Mouse (Mus musculus): Measurements from ENCODE around the gene Rasgrp2. TPM values are rescaled to one million over a fixed set of nuclear protein-coding genes. Genes with fewer than 3 reads are reported as not detected.

Rasgrp2 gene
- polyA plus RNA-seq, 1 experiment, result 70.0 TPM

Other genes starting within 250 kb of the Rasgrp2 start
- 0.14 TPM in 1 of 2 replicates, not detected in the other for gene Majin, start 215.0 kb upstream of the Rasgrp2 start, polyA plus RNA-seq (2012; rRNA removed)
- not detected in 2 replicates for gene Gpha2, start 173.0 kb upstream of the Rasgrp2 start, polyA plus RNA-seq (2012; rRNA removed)
- 137 and 141 TPM in 2 replicates for gene Ppp2r5b, start 163.5 kb upstream of the Rasgrp2 start, polyA plus RNA-seq (2012; rRNA removed)
- gene Atg2a, start 157.7 kb upstream of the Rasgrp2 start, polyA plus RNA-seq (2012; rRNA removed), result 29.3 and 31.2 TPM in 2 replicates
- 48.4 and 49.3 TPM in 2 replicates for gene Ehd1, start 122.6 kb upstream of the Rasgrp2 start, polyA plus RNA-seq (2012; rRNA removed)
- 3.2 and 3.3 TPM in 2 replicates for gene Cdc42bpg, start 92.9 kb upstream of the Rasgrp2 start, polyA plus RNA-seq (2012; rRNA removed)
- gene Men1, start 64.4 kb upstream of the Rasgrp2 start, polyA plus RNA-seq (2012; rRNA removed), result 67.6 and 68.4 TPM in 2 replicates
- gene Map4k2, start 58.2 kb upstream of the Rasgrp2 start, polyA plus RNA-seq (2012; rRNA removed), result 193 and 205 TPM in 2 replicates
- 179 and 186 TPM in 2 replicates for gene Sf1, start 35.6 kb upstream of the Rasgrp2 start, polyA plus RNA-seq (2012; rRNA removed)
- gene Pygm, start 14.9 kb upstream of the Rasgrp2 start, polyA plus RNA-seq (2012; rRNA removed), result 39.0 and 54.8 TPM in 2 replicates
- gene Nrxn2, start 19.4 kb downstream of the Rasgrp2 start, polyA plus RNA-seq (2012; rRNA removed), result 393 and 395 TPM in 2 replicates
- 0.08 and 0.10 TPM in 2 replicates for gene Slc22a12, start 143.7 kb downstream of the Rasgrp2 start, polyA plus RNA-seq (2012; rRNA removed)